Mouse (Mus musculus): ENCODE data around the gene Gm8024.
"Not testable (repeated sequence)": the region's sequence is repeated elsewhere in the genome, so short reads cannot be mapped to it uniquely, and the experiment has no call there.

The Gm8024 gene

GRCm38 (mm10) chr14:42524182-42524581, at the start of gene Gm8024:
Gene Gm8024, minus strand, starts transcription at chr14:42524282.
- DNase-seq (ENCODE audit: low spot score): not testable (repeated sequence)

- DNase-seq (ENCODE audit: low spot score): not testable (repeated sequence)
Observed at GRCm38 (mm10) chr14:42543170-42543701, 19.2 kb upstream of the Gm8024 start.

GRCm38 (mm10) chr14:42542316-42543169, 18.5 kb upstream of the Gm8024 start:
- not testable (repeated sequence) for DNase-seq (ENCODE audit: low spot score)

- not testable (repeated sequence) for DNase-seq (ENCODE audit: low spot score)
Observed at GRCm38 (mm10) chr14:42502249-42502648, 21.8 kb downstream of the Gm8024 start, which contains the start of gene Gm8020. Gene Gm8020, minus strand, starts transcription at chr14:42502349.
